Mouse (Mus musculus): Measurements from ENCODE around the gene Lbp.
A peak's percentile ranks its signal among the peaks of the same experiment; 100 is the strongest.

The Lbp gene

DNA sequence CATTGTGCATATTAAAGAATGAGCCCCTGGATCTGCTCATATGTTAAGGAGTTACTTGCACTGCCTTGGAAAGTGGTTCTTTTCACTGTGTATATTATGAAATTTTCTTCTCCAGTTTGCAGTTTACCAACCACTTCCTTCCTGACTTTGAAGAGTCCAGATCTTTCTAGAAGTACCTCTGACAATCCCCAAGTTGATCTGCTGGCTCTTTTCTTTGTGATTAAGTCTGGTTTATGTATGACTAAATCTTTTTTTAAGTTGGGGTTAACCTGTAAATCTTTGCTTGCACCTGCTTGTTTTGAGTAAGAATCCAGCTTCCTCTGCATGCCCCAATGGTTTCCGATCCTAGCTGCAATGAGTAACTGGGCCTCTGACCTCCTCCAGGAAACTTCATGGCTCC, 6.8 kb downstream of the Lbp start:
- no peak for DNase-seq (ENCODE audit: low spot score)

DNA sequence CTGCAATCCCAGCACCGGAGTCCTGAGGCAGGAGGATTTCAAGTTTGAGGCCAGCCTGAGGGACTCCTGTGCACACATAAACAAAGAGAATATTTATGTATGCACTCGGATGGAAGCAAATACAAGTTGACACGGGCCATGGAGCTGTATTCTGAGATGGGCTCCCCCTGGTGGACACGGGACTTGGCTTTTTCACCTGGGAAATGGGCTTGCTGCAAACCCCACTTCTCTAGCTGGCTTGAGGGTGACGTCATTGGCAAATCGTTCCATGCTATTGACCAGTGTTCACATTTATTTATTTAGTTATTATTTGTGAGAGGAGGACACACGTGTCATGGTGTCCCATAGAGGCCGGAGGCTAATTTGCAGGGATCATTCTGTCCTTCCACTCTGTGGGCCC, 10.1 kb downstream of the Lbp start:
- no peak for DNase-seq (ENCODE audit: low spot score)

DNA sequence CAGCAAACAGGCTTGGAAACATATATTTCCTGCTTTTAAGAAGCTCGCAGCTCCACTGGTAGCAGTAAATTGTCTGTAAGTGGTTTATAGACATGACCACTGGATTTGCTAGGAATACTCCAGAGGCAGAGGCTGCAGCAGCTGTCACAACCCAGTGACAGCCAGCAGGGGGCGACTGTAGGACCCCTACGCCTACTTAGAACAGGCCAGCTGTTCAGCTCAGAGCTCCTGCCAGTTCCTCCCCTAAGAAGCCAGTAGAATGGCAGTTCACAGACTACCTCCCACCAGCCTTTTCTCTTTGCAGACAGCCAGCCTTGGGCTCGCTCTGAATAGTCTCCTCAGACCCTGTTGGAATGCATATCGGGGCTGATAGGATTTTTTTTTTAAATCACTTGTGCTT, 10.7 kb downstream of the Lbp start:
- peak; percentile 29 for DNase-seq (ENCODE audit: low spot score)

DNA sequence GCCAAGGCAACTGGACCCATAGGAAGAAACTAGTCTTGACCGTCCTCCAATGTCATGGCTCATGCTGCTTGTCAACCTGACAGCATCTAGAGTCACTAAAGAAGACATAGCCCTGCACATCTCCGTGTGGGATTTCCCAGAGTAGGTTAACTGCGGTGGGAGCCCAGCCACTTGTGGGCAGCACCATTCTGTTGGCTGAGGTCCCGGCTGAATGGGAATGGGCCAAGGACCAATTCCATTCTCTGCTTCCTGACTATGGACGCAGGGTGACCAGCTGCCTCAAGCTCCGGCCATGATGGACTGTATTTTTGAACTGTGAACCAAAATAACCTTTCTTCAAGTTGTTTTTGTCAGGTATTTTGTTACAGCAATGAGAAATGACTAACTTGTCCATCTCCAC, 15.3 kb downstream of the Lbp start:
- DNase-seq (ENCODE audit: low spot score), result no peak

DNA sequence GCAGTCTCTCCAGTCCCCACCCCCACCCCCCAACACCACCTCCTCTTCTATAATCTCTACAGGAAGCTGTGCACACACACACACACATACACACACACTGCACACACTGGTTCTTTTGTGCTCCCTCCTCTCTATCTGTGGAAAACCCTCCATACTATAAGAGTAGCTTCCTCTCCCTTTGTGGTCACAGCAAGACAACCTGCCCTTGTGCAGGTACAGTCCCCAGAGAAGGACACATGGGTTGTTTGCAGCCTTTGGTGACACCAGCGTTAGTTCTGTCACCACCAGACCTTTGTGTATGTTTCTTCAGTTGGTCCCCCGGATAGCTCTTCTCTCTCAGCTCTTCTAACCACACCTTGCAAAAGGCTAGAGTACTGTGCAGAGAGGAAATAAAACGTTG, 16.6 kb downstream of the Lbp start:
- DNase-seq (ENCODE audit: low spot score), result no peak

DNA sequence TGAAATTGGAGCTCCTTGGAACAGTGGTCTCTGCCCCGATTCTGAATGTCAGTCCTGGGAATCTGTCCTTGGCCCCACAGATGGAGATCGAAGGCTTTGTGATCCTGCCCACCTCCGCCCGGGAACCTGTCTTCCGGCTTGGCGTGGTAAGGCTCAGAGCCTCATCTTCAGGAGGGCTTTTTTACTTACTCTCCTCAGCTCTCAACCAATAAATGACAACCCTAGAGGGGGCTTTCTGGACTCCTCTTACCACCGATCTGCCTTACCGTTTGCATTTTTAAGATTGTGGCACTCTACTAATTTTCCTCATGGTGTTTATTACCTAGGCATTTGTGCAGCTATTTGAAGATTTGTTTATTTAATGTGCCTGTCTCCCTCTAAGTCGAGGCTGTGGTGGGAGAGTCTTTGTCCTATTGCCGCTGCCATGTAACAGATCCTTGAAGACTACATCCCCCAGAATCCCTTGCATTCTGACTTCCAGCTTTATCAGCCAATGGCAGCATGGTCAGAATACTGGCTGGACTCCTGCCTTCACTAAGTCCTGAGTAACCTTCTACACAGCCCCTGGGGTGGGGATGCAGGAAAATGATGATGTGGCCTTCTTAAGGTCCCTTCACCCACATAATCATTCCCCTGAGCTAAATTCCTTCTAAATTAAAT, 18.4 kb downstream of the Lbp start:
- no peak for DNase-seq (ENCODE audit: low spot score)

DNA sequence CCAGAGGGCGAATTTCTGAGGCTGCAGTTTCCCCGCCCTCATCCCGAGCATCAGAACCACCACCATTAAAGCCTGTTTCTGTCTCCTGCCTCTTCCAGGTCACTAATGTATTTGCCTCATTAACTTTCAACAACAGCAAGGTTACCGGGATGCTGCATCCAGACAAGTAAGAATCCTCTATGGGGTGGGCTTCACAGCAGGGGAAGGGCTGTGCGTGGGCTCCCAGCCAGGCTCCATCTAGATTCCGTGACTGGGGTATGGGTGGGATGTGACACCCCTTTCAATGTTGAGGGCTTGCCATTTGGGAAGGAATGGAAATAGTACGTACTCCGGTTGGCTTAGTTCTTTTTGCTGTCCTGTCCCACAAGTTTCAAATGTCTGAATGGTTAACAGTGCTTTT, 19.3 kb downstream of the Lbp start:
- no peak for DNase-seq (ENCODE audit: low spot score)

DNA sequence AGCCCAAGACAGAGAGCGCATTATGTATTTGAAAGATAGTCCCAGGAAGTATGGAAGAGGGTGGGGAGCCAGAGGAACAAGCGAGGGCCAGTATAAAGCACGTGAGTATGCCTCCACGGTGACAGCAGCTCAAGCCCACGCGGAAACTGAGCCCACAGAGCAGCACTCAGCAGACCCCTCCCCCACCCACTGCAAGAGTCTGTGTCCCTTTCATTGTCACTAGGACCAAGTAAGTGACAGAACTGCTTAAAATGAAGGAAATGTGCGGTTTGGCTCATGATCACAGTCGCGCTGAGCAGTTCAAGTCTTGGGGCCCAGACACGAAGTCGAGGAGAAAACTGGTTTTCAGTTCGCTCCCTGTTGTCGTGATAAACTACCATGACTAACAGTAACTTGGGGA, 28.1 kb downstream of the Lbp start:
- DNase-seq (ENCODE audit: low spot score), result no peak

DNA sequence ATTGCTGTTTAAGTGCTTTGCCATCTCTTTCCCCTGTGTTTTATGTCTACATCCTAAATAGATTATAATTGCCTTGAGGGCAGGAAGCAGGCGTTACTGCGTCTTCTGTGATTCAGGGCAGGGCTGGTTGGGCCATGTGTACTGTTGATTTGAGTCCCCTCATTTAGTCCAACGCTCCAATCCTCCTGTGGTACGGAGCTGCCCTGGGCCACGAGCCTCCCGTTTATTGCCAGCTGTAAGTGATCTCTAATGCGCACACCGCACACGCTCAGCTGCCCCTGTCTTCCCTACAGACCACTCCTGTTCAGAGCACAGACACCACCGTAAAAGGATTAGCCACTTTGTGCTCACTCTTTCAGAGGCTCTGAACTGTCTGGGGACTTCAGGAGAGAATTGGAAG, 31.4 kb downstream of the Lbp start:
- no peak for DNase-seq (ENCODE audit: low spot score)

DNA sequence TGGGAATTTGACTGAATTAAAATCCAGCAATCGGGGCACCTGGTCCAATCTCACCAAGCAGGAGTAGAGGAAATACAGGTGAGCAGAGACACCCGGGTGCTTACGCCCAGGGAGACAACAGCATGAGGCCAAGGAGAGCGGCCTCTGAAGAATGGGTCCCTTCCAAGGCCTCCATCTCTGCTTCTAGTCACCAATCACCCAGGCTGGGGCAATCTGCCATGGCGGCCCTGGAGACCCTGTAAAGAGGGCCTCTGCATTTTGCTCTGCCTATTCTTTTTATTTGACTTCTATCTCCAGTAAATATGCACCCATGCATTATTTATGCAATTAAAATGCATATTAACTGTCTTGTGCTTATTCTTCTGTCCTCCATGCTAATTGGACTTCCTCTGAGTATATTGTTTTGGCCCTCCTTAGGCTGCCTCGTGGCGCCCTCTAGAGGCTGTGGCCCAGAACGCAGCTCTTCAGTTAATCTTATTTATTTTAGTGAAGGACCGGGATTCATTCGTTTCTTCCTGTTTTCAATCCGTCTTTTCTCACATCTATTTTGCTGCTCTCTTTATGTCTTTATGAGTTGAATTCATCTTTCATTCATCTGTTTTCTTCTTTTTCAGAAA, 33.8 kb downstream of the Lbp start:
- no peak for DNase-seq (ENCODE audit: low spot score)

DNA sequence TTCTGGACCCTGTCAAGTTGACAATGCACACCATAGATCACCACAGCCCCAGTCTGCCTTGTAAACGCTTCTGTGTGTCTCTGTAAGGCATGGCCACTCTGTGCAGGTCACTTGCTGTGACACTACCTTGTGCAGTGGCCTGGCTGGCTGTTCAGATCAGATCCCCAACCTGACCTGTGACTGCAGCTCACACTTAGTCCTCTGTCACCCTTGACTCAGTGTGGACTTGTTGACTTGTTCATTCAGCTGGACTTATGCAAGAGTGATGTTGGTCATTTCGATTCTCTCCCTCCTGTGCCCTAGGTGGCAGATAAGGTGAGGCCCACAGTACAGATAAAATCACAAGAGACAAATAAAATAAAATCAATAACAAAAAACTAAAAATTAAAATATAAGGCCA, 35.0 kb downstream of the Lbp start:
- DNase-seq (ENCODE audit: low spot score), result no peak

DNA sequence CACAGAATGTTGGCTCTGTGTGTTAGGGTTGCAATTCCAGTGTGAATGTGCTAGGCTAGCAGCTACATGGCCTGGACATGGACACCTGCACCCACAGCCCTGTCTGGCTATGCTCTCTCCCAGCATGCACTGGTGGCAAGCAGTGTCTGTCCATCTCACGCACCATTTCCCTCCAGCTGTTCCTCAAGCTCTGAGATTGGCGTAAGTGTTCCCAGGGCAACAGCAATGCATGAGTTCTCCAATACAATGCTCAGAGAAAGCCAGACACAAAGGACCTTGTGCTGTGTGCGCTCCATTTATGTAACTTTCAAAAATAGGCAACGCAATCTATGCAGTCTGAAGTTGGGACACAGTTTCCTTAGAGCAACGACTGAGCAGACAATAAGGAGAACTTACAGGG, 37.2 kb downstream of the Lbp start:
- no peak for DNase-seq (ENCODE audit: low spot score)

DNA sequence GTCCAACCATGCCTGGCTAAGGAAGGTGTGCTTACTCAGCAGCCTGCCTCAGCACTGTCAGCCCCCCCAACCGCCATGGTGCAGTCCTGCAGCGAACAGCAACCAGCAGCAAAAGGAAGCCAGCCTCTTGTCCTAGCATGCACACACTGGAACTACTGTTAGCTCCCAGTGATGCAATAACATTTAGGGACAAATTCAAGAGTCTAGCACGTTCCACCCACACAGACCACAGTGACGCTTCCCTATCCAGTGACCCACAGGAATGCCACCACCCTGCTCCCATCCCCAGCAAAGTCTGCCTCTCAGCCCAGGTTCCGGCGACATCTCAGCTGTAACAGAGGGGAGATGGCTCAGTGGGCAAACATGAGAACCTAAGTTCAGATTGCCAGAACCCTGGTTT, 40.2 kb downstream of the Lbp start:
- no peak for DNase-seq (ENCODE audit: low spot score)

DNA sequence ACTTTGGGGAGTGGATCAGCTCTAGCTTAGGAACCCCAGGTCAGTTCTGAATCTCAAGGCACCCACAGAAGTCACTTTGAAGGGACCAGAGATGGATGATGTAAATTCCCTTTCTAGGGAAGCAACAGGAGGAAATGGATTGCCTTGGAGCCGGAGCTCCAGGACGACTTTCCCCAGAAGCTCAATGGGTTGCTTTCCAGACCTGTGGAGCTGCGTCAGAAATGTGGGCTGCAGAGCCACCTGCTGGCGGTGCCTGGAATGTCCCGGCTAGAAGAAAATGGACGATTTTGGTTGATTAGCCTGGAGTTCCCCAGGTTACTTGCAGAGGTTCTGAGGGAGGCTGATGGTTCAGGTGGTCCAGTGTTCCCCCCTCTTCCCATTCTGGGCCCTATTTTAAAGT, 41.6 kb downstream of the Lbp start:
- no peak for DNase-seq (ENCODE audit: low spot score)

DNA sequence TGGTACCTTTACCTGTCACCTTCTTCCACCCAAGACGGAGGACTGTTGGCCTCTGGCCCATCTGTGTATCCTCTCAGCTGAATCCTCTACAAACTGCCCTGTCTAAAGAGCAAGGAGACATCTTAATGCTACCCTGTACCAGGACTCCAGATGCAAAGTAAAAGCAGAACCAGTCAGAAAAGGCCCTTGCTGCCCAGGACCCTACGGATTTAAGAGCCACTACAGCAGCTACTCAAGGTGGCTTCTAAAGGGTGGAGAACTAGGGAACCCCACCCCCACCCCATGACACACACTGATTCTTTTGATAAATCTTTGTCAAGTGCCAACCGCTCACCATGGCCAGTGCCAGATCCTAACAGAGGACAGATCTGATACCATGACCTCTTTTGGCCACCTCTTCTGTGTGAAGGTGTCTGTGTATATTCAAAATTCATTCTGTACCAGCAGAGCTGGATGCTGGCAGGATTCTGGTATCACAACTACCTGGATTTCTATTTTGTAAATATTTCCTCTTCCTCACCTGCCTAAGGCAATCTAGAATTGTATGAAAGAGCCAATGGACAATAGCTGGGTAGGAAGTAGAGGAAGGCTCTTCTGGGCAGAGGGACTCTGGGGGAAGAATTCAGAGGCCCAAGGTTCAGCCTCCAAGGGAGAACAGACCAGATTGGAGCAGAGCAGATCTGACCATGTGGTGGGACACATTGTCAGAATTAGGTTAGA, 46.7 kb downstream of the Lbp start:
- DNase-seq (ENCODE audit: low spot score), result no peak

DNA sequence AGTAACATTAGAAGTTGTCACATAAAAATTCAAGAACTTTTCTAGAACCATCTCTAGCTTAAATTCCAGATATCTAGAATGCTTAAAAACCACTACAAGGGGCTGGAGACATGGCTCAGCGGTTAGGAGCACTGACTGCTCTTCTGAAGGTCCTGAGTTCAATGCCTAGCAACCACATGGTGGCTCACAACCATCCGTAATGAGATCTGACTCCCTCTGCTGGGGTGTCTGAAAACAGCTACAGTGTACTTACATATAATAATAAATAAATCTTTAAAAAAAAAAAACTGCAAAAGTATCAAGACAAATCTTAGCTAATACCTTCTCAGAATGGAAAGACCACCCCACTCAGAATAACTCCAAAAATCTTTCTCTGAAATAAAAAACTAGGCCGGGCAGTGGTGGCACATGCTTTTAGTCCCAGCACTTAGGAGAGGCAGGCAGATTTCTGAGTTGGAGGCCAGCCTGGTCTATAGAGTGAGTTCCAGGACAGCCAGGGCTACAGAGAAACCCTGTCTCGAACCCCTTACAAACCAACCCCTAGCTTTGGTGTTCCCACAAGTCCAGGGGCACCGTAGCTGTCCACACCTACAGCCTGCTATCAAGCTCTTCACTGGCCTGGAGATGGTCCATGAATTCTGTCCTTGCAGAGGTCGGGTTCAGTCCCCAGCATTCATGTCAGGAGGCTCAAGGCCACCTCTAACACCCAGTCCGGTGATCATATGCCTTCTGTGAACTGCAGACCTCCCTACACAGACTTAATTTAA, 48.2 kb downstream of the Lbp start:
- DNase-seq (ENCODE audit: low spot score), result no peak

DNA sequence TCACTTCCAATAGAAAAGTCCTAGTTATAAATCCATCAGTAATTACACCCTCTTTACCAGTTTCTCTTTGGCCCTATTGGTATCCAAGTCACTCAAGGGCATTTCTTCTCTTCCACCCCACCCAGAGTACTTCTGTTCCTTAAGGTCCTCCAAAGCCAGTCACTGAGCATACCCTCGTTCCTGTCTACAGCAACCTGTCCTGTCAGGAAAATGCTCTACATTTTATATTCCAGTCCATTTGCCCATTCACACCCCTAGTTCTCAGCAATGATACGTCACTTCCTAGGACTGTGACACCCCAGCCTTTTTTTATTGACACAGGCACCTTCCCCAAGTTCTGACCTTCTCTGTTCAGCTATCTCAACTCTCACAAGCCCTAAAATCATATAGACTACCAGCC, 48.9 kb downstream of the Lbp start:
- DNase-seq (ENCODE audit: low spot score), result no peak

DNA sequence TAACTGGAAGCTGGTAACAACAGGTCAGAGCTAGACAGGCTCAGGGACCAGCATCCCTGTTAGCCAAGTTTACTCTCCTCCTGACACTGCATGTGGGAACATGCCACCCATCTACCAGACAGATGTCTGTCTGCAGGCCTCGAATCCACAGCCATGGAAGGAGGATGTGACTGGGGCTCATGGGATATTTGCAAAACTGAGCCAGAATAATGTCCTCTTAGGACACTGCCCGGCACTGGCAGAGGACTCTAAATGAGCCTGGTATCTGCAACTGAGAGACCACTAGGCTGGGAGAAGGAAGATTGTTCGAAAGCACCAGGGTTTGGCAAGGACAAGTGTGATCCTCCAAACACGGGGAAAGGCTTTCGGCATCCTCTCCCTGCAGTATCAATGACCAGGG, 49.8 kb downstream of the Lbp start:
- DNase-seq (ENCODE audit: low spot score), result no peak

DNA sequence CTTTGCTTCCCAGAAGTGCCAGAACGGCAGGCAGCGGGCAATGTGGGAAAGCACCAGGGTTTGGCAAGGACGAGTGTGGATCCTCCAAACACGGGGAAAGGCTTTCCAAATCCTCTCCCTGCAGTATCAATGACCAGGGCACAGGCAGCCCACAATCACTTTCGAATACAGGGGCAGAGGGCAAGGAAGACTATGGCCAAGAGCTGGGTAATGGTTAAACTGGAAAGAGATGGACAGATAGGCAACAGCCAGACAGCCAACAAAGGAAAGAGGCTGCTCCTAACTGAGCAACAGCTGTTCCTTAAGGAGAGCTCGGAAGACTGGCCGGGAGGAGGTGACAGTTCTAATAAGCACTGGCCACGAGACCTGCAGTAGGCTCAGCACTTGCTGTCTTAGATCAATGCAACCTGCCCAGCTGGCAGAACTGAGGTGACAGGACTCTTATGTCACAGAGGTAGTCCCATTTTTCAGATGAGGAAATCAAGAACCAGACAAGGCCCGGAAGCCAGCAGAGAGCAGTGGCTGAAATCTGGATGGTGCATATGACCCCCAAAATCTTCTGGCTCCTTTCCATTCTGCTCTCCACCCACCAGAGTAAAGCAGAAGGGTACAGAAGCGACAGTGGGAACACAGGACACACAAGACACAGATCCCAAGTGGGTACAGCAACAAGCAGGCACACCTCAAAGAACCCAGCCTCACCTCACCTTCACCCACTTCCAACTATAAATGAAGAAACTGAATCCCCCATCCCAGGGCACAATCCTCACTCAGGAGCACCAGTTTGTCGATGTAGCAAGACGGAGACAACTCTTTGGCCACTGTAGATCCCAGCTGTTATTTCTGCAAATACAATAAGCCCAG, 53.7 kb downstream of the Lbp start:
- DNase-seq (ENCODE audit: low spot score), result no peak

DNA sequence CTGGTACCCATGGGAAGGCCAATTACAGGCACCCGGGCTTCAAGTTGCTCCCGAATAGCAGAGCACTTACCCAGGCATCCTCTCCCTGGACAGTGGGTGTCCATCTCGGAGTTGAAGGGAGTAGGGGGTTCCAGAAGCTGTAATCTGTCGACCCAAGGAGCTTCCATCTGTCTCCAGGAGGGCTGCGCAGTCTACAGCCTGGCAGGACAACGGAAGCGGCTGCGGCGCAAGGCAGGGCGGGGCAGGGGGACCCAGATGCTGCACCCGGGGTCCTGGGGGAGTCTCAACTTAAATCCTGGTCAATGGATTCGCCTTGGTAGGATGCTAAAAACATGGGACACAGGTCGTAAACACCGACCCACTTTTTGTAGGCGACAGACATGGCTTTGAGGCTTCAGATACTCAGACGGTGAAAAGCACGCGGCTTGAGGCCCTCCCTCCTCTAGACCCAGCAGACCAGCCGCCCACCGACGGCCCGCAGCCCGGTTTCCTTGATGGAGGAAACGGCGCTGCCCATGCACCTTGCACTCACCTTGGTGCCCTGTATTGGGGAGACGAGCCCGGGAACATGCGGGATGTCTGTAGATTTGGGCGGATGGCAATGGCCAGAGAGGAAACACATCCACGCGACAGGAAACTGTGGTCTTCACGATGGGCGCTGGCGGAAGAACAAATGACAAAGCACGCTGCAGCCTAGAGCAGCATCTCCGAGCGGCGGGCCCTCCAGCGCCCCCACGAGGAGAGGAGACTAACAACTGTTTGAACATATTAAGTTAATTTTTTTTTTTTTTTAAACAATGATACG, 54.8 kb downstream of the Lbp start:
- peak; percentile 74 for DNase-seq (ENCODE audit: low spot score)

DNA sequence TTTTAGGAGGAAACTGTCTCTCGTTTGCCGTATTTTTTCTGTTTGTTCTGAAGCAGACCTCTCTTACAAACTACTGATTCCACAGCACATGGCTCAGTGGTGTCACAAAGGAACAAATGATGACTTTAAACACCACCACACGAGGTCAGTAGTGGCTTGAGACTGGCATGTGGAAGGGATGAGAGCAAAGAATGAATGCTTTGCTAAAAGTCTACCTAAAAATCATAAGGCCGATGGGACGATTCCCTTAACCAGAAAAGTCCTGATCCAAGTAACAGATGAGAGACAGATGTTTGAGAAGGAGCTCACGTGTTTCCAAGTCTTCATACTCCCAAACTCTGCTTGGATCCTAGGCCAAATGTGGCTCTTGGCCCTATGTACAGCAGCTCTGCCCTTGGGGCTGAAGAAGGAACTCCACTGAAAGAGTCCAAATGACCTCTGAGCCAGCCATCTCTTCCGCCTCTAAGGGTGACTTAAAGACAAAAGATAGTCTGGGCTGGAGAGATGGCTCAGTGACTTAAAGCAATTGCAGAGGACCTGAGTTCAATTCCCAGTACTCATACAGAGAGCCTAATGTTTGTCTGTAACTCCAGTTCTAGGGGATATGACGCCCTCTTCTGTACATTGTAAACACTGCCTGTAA, 55.5 kb downstream of the Lbp start:
- DNase-seq (ENCODE audit: low spot score), result no peak
